Mouse (Mus musculus) lung, postnatal 4 days (tissue): ENCODE data around the gene Tnf.

ENCODE experiments used
- DNase-seq, 2 experiments: peaks; one replicate each; pipeline ENCODE4 v3.0.0; 2021

Tnf gene

GRCm38 (mm10) chr17:35172445-35173234 lies 29.2 kb downstream of the Tnf start:
- peak in 1 of 2 experiments; percentile 21 for DNase-seq

GRCm38 (mm10) chr17:35168541-35169207 lies 33.1 kb downstream of the Tnf start:
- DNase-seq: peak in 1 of 2 experiments; percentile 19

GRCm38 (mm10) chr17:35167794-35168193 lies 34.0 kb downstream of the Tnf start:
- peak in 1 of 2 experiments; percentile 19 for DNase-seq

GRCm38 (mm10) chr17:35166352-35167035 lies 35.3 kb downstream of the Tnf start:
- DNase-seq: peak in 1 of 2 experiments; percentile 75

- no peak for DNase-seq
Measured at GRCm38 (mm10) chr17:35165451-35166155, 36.2 kb downstream of the Tnf start.

- DNase-seq: peak; percentile 97 to 99
Measured at GRCm38 (mm10) chr17:35164568-35165450, 37.0 kb downstream of the Tnf start, which contains the start of gene Prrc2a. TSS of gene Prrc2a (minus strand) at chr17:35164897.

- peak in 1 of 2 experiments; percentile 47 for DNase-seq
Measured at GRCm38 (mm10) chr17:35164218-35164567, 37.6 kb downstream of the Tnf start.

GRCm38 (mm10) chr17:35163326-35164081 lies 38.3 kb downstream of the Tnf start:
- no peak for DNase-seq

- peak; percentile 54 to 63 for DNase-seq
Measured at GRCm38 (mm10) chr17:35162730-35163129, 39.1 kb downstream of the Tnf start.

- DNase-seq: peak in 1 of 2 experiments; percentile 17
Measured at GRCm38 (mm10) chr17:35162121-35162520, 39.7 kb downstream of the Tnf start.

GRCm38 (mm10) chr17:35161421-35161820 lies 40.4 kb downstream of the Tnf start:
- DNase-seq: peak in 1 of 2 experiments; percentile 24

GRCm38 (mm10) chr17:35159638-35160037 lies 42.2 kb downstream of the Tnf start:
- peak in 1 of 2 experiments; percentile 20 for DNase-seq

- DNase-seq: peak in 1 of 2 experiments; percentile 17
Measured at GRCm38 (mm10) chr17:35158850-35159593, 42.8 kb downstream of the Tnf start.

- peak in 1 of 2 experiments; percentile 24 for DNase-seq
Measured at GRCm38 (mm10) chr17:35157661-35158175, 44.1 kb downstream of the Tnf start.

- no peak for DNase-seq
Measured at GRCm38 (mm10) chr17:35157254-35157653, 44.6 kb downstream of the Tnf start.

GRCm38 (mm10) chr17:35156461-35157200 lies 45.2 kb downstream of the Tnf start:
- DNase-seq: peak in 1 of 2 experiments; percentile 28

- peak in 1 of 2 experiments; percentile 28 for DNase-seq
Measured at GRCm38 (mm10) chr17:35155451-35155850, 46.4 kb downstream of the Tnf start.

- DNase-seq: peak in 1 of 2 experiments; percentile 23
Measured at GRCm38 (mm10) chr17:35154616-35155015, 47.2 kb downstream of the Tnf start.

GRCm38 (mm10) chr17:35153931-35154330 lies 47.9 kb downstream of the Tnf start:
- DNase-seq: no peak
